Mouse (Mus musculus) cerebellum, adult 2 months (tissue): ENCODE measurements around the gene Socs7. TPM values are rescaled to one million over a fixed set of nuclear protein-coding genes. Genes with fewer than 3 reads are reported as not detected.

ENCODE experiments used
- DNase-seq, 2 experiments: peaks; one replicate each; pipeline ENCODE4 v3.0.0; 2021
- H3K27ac ChIP-seq: fragments of 200-500 bp; 2 replicates; pipeline ENCODE4 v1.5.1; 2012; ENCODE audit warnings: low read length, control low read depth, inconsistent platforms; ENCODE audit not compliant: insufficient read depth
- H3K27me3 ChIP-seq: fragments of 200-500 bp; 2 replicates; pipeline ENCODE4 v1.6.1; 2012; ENCODE audit warnings: inconsistent platforms, mild to moderate bottlenecking, low read length, moderate library complexity; ENCODE audit not compliant: control insufficient read depth, insufficient read depth
- H3K4me1 ChIP-seq: fragments of 200-500 bp; 2 replicates; pipeline ENCODE4 v1.6.1; 2011; ENCODE audit warnings: low read length; ENCODE audit not compliant: control insufficient read depth, insufficient read depth
- H3K4me3 ChIP-seq: fragments of 200-500 bp; replicated peaks from 2 replicates; pipeline ENCODE3; 2011; ENCODE audit warnings: mild to moderate bottlenecking, low read depth, low read length, control low read depth; ENCODE audit not compliant: insufficient read depth
- CTCF ChIP-seq: fragments of 200-500 bp; IDR thresholded peaks from 2 replicates; pipeline ENCODE4 v1.5.1; 2011; ENCODE audit warnings: low read depth, mild to moderate bottlenecking, control low read depth, low read length, moderate library complexity, borderline replicate concordance; ENCODE audit not compliant: insufficient read depth
- POLR2A ChIP-seq: fragments of 200-500 bp; IDR thresholded peaks from 2 replicates; pipeline ENCODE4 v1.6.1; 2011; ENCODE audit warnings: low read length, control low read depth, borderline replicate concordance; ENCODE audit not compliant: insufficient read depth
- WGBS: fragments of 180-500 bp; shearing (Covaris S2); methylation state at CpG from one replicate; pipeline ENCODE4 v1.1.7; 2018; 5-methylcytosine and 5-hydroxymethylcytosine counted together
- polyA plus RNA-seq: library from polyadenylated mRNA; depleted of rRNA; stranded (reverse); fragments of >200 nt; gene quantifications from 2 replicates; pipeline ENCODE4 v1.2.3, GENCODE M21; 2012

Socs7 gene
- polyA plus RNA-seq, 1 experiment, result 54.3 TPM

- 34% methylated on average over 5 of the region's 5 CpGs for WGBS
- TF ChIP-seq CTCF, result no peak
- TF ChIP-seq POLR2A, result no peak
- Histone ChIP-seq H3K27me3 (no peaks in the 10 kb centered on the region), H3K27ac (peak overlapping the region; percentile 66), H3K4me1 (peaks cover 17% of the 10 kb centered on the region; the same call in 1 of the 2 replicates), H3K4me3 (no peak overlapping the region)
- DNase-seq, result no peak
These were observed 57.2 kb downstream of the Socs7 start for GRCm38 (mm10) chr11:97419540-97419900.

- H3K4me3 ChIP-seq, result no peak overlapping the region
- H3K27me3 ChIP-seq, result no peaks in the 10 kb centered on the region
- peak overlapping the region; percentile 81; the same call in 1 of the 2 replicates for H3K27ac ChIP-seq
- H3K4me1 ChIP-seq, result peaks cover 17% of the 10 kb centered on the region; the same call in 1 of the 2 replicates
- WGBS, result 50% methylated on average over 4 of the region's 4 CpGs
- DNase-seq, result peak in 1 of 2 experiments; percentile 49
- no peak for TF ChIP-seq CTCF
- TF ChIP-seq POLR2A, result no peak
These were observed 60.2 kb downstream of the Socs7 start for GRCm38 (mm10) chr11:97422507-97422906.

GRCm38 (mm10) chr11:97424092-97424692, 61.8 kb downstream of the Socs7 start:
- Histone ChIP-seq H3K4me3 (no peak overlapping the region), H3K27me3 (no peaks in the 10 kb centered on the region), H3K27ac (no peak overlapping the region), H3K4me1 (peaks cover 17% of the 10 kb centered on the region)
- 69% methylated on average over 5 of the region's 5 CpGs for WGBS
- TF ChIP-seq CTCF (no peak), POLR2A (no peak)
- DNase-seq, result no peak

- DNase-seq, result no peak
- TF ChIP-seq POLR2A (no peak), CTCF (no peak)
- no peak overlapping the region for H3K27ac ChIP-seq
- H3K4me1 ChIP-seq, result peaks cover 11% of the 10 kb centered on the region
- 61% methylated on average over 3 of the region's 3 CpGs for WGBS
- H3K4me3 ChIP-seq, result no peak overlapping the region
- H3K27me3 ChIP-seq, result no peaks in the 10 kb centered on the region
These were observed 62.5 kb downstream of the Socs7 start for GRCm38 (mm10) chr11:97424802-97425201.

- no peak overlapping the region for H3K27ac ChIP-seq
- 3% methylated on average over 32 of the region's 32 CpGs for WGBS
- TF ChIP-seq CTCF (no peak), POLR2A (0 out of 2 replicates have a peak, but pooled peaks have one; percentile 11)
- H3K4me1 ChIP-seq, result peaks cover 4% of the 10 kb centered on the region
- H3K27me3 ChIP-seq, result no peaks in the 10 kb centered on the region
- peak overlapping the region; percentile 52 for H3K4me3 ChIP-seq
- peak; percentile 76 to 81 for DNase-seq
These were observed 65.7 kb downstream of the Socs7 start for GRCm38 (mm10) chr11:97427794-97428725.

- Histone ChIP-seq H3K27me3 (no peaks in the 10 kb centered on the region), H3K27ac (no peak overlapping the region), H3K4me3 (peak overlapping the region; percentile 52), H3K4me1 (peaks cover 4% of the 10 kb centered on the region)
- WGBS, result 61% methylated on average over 4 of the region's 4 CpGs
- DNase-seq, result no peak
- no peak for TF ChIP-seq CTCF
- no peak for TF ChIP-seq POLR2A
These were observed 66.4 kb downstream of the Socs7 start for GRCm38 (mm10) chr11:97428726-97429077.

GRCm38 (mm10) chr11:97429615-97430014, 67.3 kb downstream of the Socs7 start:
- H3K27ac ChIP-seq, result no peak overlapping the region
- H3K4me3 ChIP-seq, result no peak overlapping the region
- no peaks in the 10 kb centered on the region for H3K27me3 ChIP-seq
- WGBS, result 74% methylated on average over 8 of the region's 8 CpGs
- TF ChIP-seq CTCF (no peak), POLR2A (no peak)
- H3K4me1 ChIP-seq, result peaks cover 4% of the 10 kb centered on the region
- DNase-seq, result no peak
